Mouse (Mus musculus) cerebellum, adult 8-10 months (tissue): Measurements from ENCODE around the gene Taok1.
A peak's percentile ranks its signal among the peaks of the same experiment; 100 is the strongest.

ENCODE experiments used
- DNase-seq: peaks from one replicate; pipeline ENCODE4 v3.0.0; 2022

Taok1 gene

GRCm38 (mm10) chr11:77491123-77491501, 116.5 kb downstream of the Taok1 start:
- peak; percentile 85 for DNase-seq

GRCm38 (mm10) chr11:77490451-77490850, 117.2 kb downstream of the Taok1 start:
- no peak for DNase-seq

- peak; percentile 84 for DNase-seq
Measured at GRCm38 (mm10) chr11:77489591-77490235, 117.9 kb downstream of the Taok1 start, which contains the start of gene Ankrd13b. TSS of gene Ankrd13b (minus strand) at chr11:77489678.

GRCm38 (mm10) chr11:77488771-77489581, 118.6 kb downstream of the Taok1 start:
- DNase-seq = peak; percentile 55

- DNase-seq = peak; percentile 60
Measured at GRCm38 (mm10) chr11:77486798-77487197, 120.8 kb downstream of the Taok1 start.

- DNase-seq = no peak
Measured at GRCm38 (mm10) chr11:77485229-77485628, 122.4 kb downstream of the Taok1 start.

GRCm38 (mm10) chr11:77483510-77484255, 123.9 kb downstream of the Taok1 start:
- no peak for DNase-seq

- DNase-seq = no peak
Measured at GRCm38 (mm10) chr11:77483043-77483442, 124.6 kb downstream of the Taok1 start.
